Mouse (Mus musculus): ENCODE results near the gene Senp1.

The Senp1 gene

DNA sequence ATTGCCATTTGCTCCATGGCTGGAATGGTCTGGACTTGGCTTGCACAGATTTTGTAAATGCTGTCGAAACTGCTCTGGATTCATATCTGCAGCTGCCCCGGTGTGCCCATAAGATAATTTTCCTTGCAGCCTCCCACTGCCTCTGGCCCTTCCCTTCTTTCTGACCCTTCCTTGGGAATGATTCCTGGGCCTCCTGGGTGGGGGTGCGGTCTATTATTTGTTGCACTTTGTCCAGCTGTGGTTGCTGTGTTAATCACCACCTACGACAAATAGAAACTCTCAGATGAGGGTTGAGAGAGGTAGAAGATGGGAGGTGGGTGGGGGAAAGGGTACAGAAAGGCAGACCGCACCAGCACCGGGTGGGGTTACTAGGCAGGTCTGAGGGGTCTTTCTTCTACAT is 13.7 kb upstream of the Senp1 start:
- DNase-seq, result no peak

- no peak for DNase-seq
These were observed 13.0 kb upstream of the Senp1 start for GRCm38 (mm10) chr15:98106506-98106905.

DNA sequence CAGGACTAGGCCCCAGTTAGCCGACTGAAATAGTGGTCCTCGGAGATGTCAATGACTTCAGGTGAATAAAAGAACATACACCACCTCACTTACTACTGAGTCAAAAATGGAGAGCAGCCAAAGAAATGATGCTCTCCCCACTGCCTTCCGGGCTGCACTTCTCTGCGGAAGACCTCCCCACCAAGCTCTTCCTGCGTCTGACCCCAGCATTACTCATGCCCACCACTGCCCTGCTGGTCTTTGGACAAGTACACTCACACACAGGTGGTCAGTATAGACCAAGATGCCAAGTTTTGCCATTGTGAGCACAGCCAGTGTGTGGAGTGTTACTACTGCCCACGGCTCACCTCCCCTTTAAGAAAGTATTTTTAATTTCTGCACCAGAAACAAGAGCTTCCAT is 8.9 kb upstream of the Senp1 start:
- DNase-seq, result no peak

- DNase-seq, result no peak
These were observed 5.0 kb upstream of the Senp1 start for GRCm38 (mm10) chr15:98098519-98098918.

DNA sequence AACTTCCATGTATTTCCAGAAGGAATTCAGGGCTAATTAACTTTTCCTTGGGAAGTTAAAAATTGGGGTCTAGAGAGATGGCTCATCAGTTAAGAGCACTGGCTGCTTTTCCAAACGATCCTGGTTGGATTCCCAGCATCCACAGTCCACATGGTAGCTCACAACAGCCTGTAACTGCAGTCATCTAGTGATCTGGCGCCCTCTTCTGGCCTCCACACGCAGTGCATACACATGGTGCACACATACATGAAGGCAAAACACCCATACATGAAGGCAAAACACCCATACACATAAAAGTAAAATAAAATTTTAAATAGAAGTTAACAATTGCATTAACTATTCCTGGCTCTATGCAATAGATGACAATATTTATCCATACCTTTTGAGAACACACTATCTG is 3.4 kb upstream of the Senp1 start:
- DNase-seq, result peak; percentile 53 to 55

- DNase-seq, result no peak
These were observed 1.4 kb upstream of the Senp1 start for GRCm38 (mm10) chr15:98094905-98095304.

- no peak for DNase-seq
These were observed 998 bp downstream of the Senp1 start, which contains the start of gene Pfkm for GRCm38 (mm10) chr15:98092372-98093120. TSS of gene Pfkm (plus strand) at chr15:98092589.

DNA sequence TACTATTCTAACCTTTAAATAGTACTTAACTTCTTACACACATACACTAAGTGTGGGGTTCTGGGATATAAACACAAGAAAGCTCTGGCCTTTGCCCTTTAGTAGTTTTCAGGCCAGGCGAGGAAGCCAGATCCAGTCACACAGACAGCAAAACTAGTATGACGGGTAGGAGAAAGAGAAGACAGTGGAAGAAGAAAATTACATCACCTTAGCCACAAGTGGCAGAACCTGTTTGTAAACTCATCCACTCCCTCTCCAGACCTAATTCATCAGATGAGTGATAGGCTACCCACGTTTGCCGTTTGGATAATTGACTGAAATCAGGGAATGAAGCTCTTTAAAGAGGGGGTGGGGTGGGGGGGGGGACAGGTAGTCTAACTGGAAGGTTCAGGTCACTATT is 1.7 kb downstream of the Senp1 start:
- no peak for DNase-seq

GRCm38 (mm10) chr15:98089421-98090183 is 3.9 kb downstream of the Senp1 start:
- DNase-seq, result peak; percentile 76 to 79

- no peak for DNase-seq
These were observed 4.7 kb downstream of the Senp1 start for GRCm38 (mm10) chr15:98088889-98089288.

DNA sequence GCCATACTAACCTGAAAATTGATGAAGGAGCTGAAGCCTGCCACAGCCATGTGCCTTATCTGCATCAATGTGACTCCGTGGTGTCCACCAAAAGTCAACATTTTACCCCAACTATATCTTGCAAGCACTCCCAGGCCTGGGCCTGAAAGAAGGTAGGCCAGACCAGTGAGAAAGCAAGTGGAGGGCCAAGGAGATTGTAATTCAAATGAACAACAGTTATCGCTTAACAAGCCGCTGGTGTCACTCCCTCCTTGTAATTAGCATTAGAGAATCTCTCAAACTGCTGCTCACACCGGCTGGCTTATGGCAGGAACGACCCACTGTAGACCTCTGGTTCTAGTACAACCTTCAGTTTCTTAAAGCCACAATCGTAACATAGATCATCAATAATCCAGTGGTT is 16.6 kb downstream of the Senp1 start:
- DNase-seq, result no peak

DNA sequence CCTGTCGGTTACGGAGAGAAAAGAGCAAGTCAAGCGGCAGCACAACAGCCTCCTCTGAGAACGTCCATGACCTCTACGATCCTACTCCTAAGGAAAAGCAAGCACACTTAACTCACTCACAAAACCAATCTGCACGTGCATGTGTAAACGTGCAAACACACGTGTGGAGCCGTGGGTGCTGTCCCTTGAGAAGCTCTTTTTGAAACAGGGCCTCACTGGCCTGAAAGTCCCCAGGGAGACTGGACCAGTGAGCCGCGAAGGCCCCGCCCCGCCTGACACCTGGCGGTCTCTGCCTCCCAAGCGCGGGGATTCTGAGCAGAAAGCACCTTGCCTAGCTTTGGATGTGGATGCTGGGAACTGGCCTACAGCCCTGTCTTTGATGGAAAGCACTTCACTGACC is 18.5 kb downstream of the Senp1 start:
- peak; percentile 83 to 85 for DNase-seq

- DNase-seq, result peak in 1 of 2 experiments; percentile 23
These were observed 19.0 kb downstream of the Senp1 start for GRCm38 (mm10) chr15:98074521-98074920.

GRCm38 (mm10) chr15:98070376-98070775 is 23.2 kb downstream of the Senp1 start:
- no peak for DNase-seq

DNA sequence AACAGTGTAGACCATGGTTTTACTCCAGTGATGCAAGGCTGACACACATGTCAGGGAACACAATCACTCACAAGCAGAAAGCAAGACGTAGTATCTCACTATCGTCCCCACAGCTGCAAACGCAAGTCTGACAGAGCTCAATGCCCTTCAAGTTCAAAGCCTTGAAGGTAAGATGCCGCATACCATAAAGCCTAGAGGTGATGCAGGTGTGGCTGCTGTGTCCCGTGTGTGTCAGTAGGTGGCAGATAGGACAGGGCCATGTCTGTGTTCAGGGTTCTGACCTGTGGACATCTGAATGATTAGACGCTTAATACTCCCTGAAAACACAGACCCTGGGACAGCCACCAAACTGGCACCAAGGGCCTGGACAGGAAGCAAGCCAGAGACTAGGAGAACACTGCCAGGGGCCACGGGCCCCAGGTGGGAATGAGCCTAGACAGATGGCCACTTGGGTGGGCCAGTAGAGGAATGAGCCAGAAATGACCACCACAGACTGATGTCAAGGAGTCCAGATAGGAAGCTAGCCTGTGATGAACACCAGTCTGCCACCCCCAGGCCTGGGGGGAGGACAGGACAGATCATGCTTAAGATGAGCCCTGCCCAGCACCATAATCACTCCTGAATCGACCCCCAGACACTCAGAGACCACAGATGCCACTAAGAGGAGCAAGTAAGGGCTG is 23.8 kb downstream of the Senp1 start:
- no peak for DNase-seq

DNA sequence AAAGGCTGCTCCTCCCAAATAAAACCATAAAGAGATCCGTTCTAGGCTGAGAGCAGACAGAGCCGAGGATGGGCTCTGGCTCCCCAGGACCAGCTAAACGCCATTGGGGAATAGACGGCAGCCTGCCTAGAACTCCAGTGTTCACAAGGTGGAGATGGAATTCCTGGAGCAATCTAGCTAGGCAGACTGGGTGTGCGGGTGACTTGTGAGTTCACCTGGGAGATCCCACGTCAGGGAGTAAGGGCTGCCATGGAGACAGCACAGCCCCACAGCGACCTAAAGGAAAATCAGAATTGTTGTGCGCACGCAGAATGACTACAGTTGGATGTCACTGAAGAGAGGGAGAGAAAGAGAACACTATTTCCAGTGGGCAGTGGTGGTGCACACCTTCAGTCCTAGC is 25.0 kb downstream of the Senp1 start:
- DNase-seq, result no peak

DNA sequence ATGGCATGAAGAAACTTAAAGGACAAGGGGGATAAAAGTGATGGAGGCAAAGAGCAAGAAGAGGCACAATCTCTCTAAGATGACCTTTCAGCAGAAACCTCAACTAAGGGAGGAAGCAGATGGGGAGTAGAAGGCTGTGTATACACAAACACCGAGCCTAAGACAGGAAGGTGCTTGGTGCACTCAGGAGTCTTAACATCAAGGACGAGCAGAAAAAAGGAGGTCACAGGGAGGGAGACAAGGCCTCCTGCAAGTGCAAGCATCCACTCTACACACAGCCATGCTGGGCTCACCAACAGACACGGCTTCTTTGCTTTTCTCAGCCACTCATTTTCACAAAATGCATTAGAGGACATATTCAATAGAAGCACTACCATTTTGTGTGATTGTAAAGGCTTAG is 26.1 kb downstream of the Senp1 start:
- no peak for DNase-seq

GRCm38 (mm10) chr15:98066602-98067001 is 26.9 kb downstream of the Senp1 start:
- DNase-seq, result no peak

DNA sequence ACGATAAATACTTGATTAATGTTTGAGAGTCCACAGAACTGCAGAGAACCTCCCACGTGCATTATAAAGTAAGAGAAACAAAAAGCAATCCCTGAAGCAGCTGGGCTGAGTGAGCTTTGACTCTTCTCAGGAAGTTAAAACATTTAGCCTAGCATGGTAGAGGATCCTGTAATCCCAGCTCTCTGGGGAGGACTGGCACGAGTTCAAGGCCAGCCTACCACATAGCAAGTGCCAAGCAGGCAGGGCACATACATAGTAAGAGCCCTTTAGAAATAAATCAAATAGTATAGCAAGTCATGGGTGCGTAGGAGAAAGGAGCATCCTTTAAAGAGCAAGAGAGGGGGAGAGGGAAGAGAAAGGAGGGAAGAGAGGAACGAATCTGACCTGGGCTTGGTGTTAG is 27.7 kb downstream of the Senp1 start:
- DNase-seq, result no peak

- DNase-seq, result peak; percentile 15 to 23
These were observed 38.3 kb downstream of the Senp1 start for GRCm38 (mm10) chr15:98055246-98055645.

DNA sequence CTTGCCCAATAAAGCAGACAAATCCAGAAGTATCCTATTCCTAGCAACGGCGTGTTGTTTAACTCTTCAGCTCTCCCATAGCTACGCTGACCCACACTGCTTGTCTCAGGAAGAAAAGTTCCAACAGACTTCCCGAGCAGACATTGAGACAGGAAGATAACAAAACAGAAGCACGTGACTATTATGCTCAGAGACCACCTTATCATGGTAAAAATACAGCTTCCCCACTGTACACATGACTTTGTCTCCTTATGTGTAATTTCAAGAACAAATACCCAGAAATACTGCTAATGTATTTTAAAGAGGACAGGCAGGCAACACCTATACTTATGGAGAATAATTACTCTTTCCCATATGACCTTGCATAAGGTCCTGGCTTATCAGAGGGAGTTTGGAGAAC is 41.9 kb downstream of the Senp1 start:
- DNase-seq, result no peak

DNA sequence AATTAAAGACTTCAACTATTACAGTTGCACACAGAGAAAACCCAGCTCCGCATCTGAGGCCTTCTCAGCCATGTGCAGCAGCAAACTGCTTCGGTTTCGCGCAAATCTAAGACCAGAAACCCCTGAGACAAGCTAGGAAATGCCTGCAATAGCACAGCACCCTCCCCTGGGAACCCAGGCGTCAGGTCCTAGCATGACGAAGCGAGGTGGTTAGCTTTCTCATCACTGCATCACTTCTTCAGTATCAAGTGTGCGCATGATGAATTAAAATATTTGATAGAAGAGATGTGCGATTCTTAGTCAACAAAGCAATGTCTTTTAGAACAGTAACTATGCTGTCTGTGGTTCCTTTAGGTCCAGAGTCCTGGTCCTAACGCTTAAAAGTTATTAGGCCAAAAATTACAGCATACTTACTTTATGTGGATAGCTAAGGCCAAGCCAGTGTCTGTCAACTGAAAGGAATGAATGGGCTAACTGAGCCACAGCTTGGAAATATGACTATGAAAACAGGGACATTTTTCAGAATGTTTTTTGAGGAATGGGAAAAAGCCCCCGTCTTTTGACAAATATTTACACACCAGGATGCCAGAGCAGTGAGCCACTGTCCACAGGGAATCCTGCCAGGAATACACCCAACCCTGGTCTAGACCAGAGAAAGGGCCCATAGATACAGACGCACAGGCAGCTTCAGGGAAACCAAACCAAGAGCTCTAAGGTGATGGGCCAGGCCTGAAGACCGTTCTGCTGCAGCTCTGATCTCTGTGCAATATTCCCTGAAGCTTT is 44.4 kb downstream of the Senp1 start:
- no peak for DNase-seq

GRCm38 (mm10) chr15:98044387-98044786 is 49.2 kb downstream of the Senp1 start:
- no peak for DNase-seq

All from B cell, adult 2 months (primary cell).